Mouse (Mus musculus) small intestine, adult 2 months (tissue): ENCODE data around the gene Glt8d2.

ENCODE experiments used
- CTCF ChIP-seq: fragments of 200-500 bp; IDR thresholded peaks from 2 replicates; pipeline ENCODE4 v1.5.1; 2012; ENCODE audit warnings: low read depth, mild to moderate bottlenecking, control low read depth, inconsistent platforms, low read length, moderate library complexity, mixed read lengths; ENCODE audit not compliant: insufficient replicate concordance, insufficient read length; ENCODE audit errors: extremely low read depth
- POLR2A ChIP-seq: fragments of 200-500 bp; IDR thresholded peaks from 2 replicates; pipeline ENCODE4 v1.6.1; 2012; ENCODE audit warnings: low read depth, mild to moderate bottlenecking, control low read depth, inconsistent platforms, low read length, moderate library complexity

DNA sequence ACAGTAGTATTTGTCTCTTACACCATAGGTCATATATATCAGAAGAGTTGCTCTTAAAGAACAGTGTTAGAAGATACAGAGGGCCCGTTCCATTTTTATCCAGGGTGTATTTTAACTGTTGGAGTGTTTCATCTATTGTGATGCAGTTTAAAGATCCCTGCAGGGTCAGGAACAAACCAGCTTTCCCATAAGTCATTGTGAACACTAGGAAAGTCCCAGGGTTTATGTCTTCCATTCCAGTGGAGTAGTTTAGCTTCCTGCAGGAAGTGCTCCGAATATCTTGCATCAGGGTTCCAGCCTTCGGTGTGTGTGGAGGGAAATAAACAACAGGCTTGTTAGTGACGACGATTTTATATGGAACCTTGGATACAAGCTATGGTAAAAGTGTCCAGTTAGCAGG lies 39.2 kb downstream of the Glt8d2 start:
- TF ChIP-seq CTCF: no peak
- no peak for TF ChIP-seq POLR2A
